Mouse (Mus musculus): ENCODE data around the gene Fgd6.

Gene Fgd6

GRCm38 (mm10) chr10:94138890-94139482 is 103.2 kb downstream of the Fgd6 start:
- no peak for DNase-seq (ENCODE audit: low read depth)

GRCm38 (mm10) chr10:94140227-94140931 is 104.6 kb downstream of the Fgd6 start:
- DNase-seq (ENCODE audit: low read depth) = no peak

- DNase-seq (ENCODE audit: low read depth) = no peak
Observed at GRCm38 (mm10) chr10:94142427-94142826, 106.6 kb downstream of the Fgd6 start.

GRCm38 (mm10) chr10:94144581-94144980 is 108.8 kb downstream of the Fgd6 start:
- DNase-seq (ENCODE audit: low read depth) = no peak

GRCm38 (mm10) chr10:94147391-94147755 is 111.6 kb downstream of the Fgd6 start:
- no peak for DNase-seq (ENCODE audit: low read depth)

GRCm38 (mm10) chr10:94147756-94148531 is 112.1 kb downstream of the Fgd6 start, which contains the start of gene Nr2c1:
Gene Nr2c1 (plus strand): TSS chr10:94148023.
- peak; percentile 65 for DNase-seq (ENCODE audit: low read depth)

GRCm38 (mm10) chr10:94151488-94151887 is 115.7 kb downstream of the Fgd6 start:
- no peak for DNase-seq (ENCODE audit: low read depth)

GRCm38 (mm10) chr10:94153841-94154240 is 118.0 kb downstream of the Fgd6 start:
- DNase-seq (ENCODE audit: low read depth) = no peak

- no peak for DNase-seq (ENCODE audit: low read depth)
Observed at GRCm38 (mm10) chr10:94158962-94159361, 123.2 kb downstream of the Fgd6 start.

- DNase-seq (ENCODE audit: low read depth) = no peak
Observed at GRCm38 (mm10) chr10:94159406-94159805, 123.6 kb downstream of the Fgd6 start.

GRCm38 (mm10) chr10:94161051-94161765 is 125.4 kb downstream of the Fgd6 start:
- DNase-seq (ENCODE audit: low read depth) = no peak

- DNase-seq (ENCODE audit: low read depth) = no peak
Observed at GRCm38 (mm10) chr10:94162031-94162430, 126.2 kb downstream of the Fgd6 start.

GRCm38 (mm10) chr10:94164104-94164845 is 128.5 kb downstream of the Fgd6 start:
- DNase-seq (ENCODE audit: low read depth) = no peak

- no peak for DNase-seq (ENCODE audit: low read depth)
Observed at GRCm38 (mm10) chr10:94165426-94165825, 129.6 kb downstream of the Fgd6 start.

- DNase-seq (ENCODE audit: low read depth) = no peak
Observed at GRCm38 (mm10) chr10:94167051-94167750, 131.4 kb downstream of the Fgd6 start.

- no peak for DNase-seq (ENCODE audit: low read depth)
Observed at GRCm38 (mm10) chr10:94171440-94172130, 135.8 kb downstream of the Fgd6 start.

GRCm38 (mm10) chr10:94172137-94172536 is 136.3 kb downstream of the Fgd6 start:
- DNase-seq (ENCODE audit: low read depth) = no peak

GRCm38 (mm10) chr10:94172706-94173105 is 136.9 kb downstream of the Fgd6 start:
- no peak for DNase-seq (ENCODE audit: low read depth)

- no peak for DNase-seq (ENCODE audit: low read depth)
Observed at GRCm38 (mm10) chr10:94174652-94175051, 138.9 kb downstream of the Fgd6 start.

- DNase-seq (ENCODE audit: low read depth) = no peak
Observed at GRCm38 (mm10) chr10:94183199-94183598, 147.4 kb downstream of the Fgd6 start.

Data from induced T-regulatory cell, adult 2 months (primary cell).